Mouse (Mus musculus) layer of hippocampus, adult 18-20 months (tissue): Measurements from ENCODE around the gene Acot7. TPM values are rescaled to one million over a fixed set of nuclear protein-coding genes. Genes with fewer than 3 reads are reported as not detected.

Experiments
- DNase-seq, 2 experiments: peaks; one replicate each; pipeline ENCODE4 v3.0.0; 2022; ENCODE audit warnings: low spot score in 2 of 2
- long read RNA-seq: library from polyadenylated mRNA; stranded (forward); transcript quantifications from one replicate; pipeline ENCODE4 v2.0.0, GENCODE M21; 2021
- total RNA-seq, 2 experiments: library from RNA; stranded (reverse); gene quantifications; 2 replicates each; pipeline ENCODE4 v1.2.3; 2021

The Acot7 gene
- total RNA-seq = 100 to 1,000 TPM; 329 to 352 TPM
- long read RNA-seq, transcript Acot7-202 (9 exons, 1,457 nt) = major isoform, 193 of 226 reads
- long read RNA-seq, partial matches to known transcripts = 13 of 226 reads
- long read RNA-seq, other reads (novel, unspliced or antisense) = 18 of 226 reads

DNA sequence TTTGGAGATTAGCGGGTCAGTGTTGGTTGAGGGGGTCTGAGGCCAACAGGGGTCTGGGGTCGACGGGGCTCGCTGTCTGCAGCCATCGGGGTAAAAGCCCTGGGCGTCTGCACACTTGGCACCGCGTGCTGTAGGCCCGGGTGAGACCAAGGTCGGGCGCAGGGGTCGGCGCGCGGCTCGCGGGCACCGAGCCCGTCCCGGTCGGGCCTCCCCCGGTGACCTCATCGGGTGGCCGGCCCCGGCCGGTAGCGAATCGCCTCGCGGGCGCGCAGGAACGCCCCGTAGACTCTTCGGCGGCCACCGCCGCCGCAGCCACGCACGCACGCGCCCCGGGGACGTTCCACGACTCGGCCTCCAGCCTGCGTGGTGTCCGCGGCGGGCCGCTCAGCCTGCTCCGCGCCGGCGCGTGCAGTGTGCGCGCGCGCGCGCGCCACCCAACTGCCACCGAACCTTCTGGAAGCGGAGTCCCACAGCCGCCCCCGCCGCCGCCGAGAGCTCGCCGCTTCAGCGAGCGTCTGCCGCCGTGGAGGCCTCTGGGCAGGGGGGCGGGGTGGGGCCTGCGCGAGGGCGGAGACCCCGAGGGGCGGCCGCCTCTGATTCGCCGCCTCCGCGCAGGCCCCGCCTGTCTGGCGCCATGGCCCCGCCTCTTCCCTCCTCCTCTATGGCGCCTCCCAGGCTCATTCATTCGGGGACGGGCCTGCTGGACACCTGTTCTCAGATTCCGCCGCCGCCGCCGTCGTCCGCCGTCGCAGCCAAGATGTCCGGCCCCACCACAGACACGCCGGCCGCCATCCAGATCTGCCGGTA, at the start of gene Acot7:
Acot7 (plus strand) TSS at position 598 of the 807 bp plus-strand sequence.
- DNase-seq = peak; percentile 92 to 95

DNA sequence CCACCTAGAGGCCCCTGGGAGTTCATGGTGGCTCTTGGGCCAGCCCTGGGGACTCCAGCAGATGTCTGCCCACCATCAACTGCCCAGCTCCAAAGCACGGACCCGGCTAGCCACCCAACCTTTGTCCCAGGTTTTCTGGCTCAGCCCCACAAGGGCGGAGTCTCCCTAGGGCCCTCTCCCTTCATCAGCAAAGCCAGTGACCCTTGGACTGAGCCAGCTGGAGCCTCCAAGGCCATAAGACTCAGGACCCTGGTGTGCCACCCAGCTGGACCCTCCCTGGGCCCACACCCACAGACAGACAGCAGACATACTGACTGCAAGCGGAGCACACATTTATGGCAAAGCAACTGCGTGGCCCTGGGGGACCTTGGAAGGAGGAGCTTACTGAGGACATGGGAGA, 49.1 kb upstream of the Acot7 start:
- DNase-seq = no peak

DNA sequence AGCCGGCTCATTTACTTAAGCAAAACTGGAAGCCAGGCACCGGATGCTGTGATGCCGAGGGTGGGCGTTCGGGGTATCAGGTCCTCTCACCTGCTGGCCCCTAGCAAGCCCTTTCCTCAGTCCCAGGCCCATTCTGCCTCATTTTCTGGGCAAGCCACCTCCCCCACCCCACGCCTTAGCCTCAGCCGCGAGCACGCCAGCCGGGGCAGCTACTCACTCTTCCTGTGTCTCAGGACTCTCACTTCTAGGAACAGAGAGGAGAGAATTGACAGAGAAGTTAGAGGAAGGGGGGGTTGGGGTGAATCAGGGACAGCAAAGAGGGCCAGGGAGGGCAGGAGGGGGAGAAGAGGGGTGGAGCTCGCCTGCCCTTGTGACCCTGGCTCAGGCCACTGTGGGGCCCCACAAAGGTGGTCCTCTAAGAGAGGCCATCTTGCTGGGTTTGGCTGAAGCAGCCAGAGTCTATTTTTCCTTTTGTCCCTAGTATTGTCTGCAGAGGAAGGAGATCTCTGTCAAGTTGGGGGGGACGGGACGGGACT, 48.5 kb upstream of the Acot7 start:
- no peak for DNase-seq

GRCm38 (mm10) chr4:152130771-152131653, 46.9 kb upstream of the Acot7 start:
- peak in 1 of 2 experiments; percentile 42 for DNase-seq

- no peak for DNase-seq
Measured at GRCm38 (mm10) chr4:152131809-152132771, 45.8 kb upstream of the Acot7 start.

- no peak for DNase-seq
Measured at GRCm38 (mm10) chr4:152132772-152133169, 45.2 kb upstream of the Acot7 start.

GRCm38 (mm10) chr4:152133213-152133612, 44.7 kb upstream of the Acot7 start:
- DNase-seq = no peak

DNA sequence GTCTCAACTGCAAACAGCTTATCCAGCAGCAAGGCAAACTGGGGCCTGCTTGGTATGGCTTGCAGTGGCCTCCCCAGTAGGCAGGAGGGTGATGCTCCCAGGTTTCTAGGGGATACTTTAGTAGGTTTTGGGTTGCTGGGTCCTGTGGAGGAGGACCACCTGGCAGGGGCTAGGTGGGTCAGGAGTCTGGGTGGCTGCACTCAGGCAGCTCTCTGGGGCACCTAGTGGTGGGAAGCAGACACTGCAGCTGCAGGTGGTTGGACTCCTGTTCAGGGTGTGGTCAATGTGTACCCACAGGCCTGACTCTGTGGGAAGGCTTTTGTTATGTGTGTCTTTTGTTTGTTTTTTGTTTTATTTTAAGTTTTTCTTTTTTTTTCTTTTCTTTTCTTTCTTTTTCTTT, 43.4 kb upstream of the Acot7 start:
- DNase-seq = peak in 1 of 2 experiments; percentile 53

DNA sequence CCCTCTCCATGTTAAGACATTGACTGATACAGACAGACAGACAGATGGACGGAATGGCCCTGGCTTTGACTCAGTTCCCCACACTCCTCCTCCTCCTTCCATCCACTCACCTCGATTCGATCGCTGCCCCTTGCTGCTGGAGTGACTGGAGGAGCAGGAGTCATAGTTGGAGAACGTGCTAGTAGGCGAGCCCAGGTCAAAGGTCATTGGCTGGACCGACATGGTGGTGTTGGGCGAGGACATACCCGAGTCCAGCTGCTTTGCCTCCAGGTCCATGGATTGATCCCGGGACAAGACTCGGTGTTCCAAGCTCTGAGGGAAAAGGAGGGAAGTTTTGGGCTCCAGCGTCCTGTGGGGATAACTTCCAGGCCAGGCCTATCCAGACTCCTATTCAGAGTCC, 42.6 kb upstream of the Acot7 start:
- no peak for DNase-seq

- no peak for DNase-seq
Measured at GRCm38 (mm10) chr4:152136112-152136875, 41.6 kb upstream of the Acot7 start.

- no peak for DNase-seq
Measured at GRCm38 (mm10) chr4:152136876-152137250, 41.1 kb upstream of the Acot7 start.

GRCm38 (mm10) chr4:152138497-152139260, 39.3 kb upstream of the Acot7 start:
- peak in 1 of 2 experiments; percentile 78 for DNase-seq

GRCm38 (mm10) chr4:152140441-152140840, 37.5 kb upstream of the Acot7 start:
- DNase-seq = peak in 1 of 2 experiments; percentile 51

- DNase-seq = peak in 1 of 2 experiments; percentile 67
Measured at GRCm38 (mm10) chr4:152141521-152142135, 36.3 kb upstream of the Acot7 start.

- DNase-seq = no peak
Measured at GRCm38 (mm10) chr4:152143632-152144031, 34.3 kb upstream of the Acot7 start.

DNA sequence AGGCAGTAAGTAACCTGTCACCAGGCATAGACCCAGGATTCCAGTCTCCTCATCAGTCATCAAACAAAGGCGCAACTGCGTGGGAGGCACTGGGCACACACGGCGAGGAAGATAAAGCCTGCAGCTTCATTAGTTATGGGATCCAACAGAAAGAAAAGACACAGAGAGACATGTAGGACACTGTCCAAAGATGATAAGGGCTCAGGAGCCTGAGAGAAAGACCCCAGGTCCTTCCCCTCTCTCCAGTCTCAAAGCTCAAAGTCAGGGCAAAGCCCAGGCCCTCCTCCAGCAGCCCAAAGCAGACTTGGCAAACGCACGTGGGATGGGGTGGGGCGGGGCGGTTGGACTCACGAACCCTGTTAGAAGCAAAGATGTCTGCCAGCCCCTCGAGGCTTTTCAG, 32.5 kb upstream of the Acot7 start:
- no peak for DNase-seq

DNA sequence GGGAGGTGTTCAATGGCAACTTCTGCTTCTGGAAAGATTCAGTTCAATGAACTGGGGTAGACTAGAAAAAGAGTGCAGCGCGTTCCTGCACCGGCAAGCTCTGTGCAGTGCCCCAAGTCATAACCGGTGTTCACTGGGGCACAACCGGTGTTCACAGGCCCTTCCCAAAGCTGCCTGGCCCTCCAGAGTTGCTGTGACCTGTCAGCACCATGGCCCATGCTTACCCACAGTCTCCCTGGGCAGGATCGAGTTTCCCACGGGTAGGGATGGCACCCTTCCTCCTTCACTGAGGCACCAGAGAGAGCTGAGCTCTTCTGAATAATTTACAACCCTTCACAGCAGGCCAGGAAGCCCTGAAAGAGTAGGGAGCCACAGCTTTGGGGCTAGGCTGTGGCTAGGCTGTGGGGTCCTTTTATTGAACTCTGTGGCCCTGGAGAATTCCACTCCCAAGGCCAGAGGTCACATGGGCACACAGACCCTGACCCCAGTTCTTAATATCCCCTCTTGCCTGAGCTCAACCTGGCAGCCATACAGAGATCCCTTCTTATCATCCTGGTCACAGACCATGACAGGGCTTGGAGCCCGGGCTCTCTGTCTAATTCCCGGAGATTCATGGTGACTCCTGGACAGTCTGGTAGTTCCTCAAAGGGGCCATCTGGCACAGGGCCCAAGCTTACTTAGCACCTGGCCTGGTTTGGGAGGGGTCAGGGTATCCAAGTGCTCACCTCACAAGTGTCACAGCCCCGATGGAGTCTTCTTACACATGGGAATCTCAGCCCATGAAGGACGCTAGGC, 31.7 kb upstream of the Acot7 start:
- DNase-seq = no peak

DNA sequence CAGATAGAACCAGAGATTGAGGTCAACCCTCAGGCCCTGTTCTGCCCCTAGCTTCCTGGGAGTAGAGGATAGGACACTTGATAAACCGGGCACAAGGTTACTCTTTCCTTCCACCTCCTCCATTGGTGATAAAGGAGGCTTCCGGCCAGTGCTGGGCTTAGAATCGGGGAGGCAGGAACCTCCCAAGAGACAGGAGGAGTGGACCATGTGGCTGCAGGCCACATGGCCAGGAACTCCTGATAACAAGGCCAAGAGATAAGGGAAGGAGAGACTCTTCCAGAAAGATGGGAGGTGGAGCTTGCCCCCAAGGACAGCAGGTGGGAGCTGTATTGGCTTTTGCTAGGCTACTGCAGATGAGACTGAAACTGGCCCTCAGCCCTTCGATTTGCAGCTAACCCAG, 27.4 kb upstream of the Acot7 start:
- DNase-seq = no peak
